Mouse (Mus musculus) brown adipose tissue, adult 24 weeks (tissue): Measurements from ENCODE around the gene Kl. TPM values are rescaled to one million over a fixed set of nuclear protein-coding genes. Genes with fewer than 3 reads are reported as not detected.

Experiments used
- H3K27ac ChIP-seq: fragments of 200-500 bp; replicated peaks from 2 replicates; pipeline ENCODE4 v1.5.1; 2012; ENCODE audit warnings: low read depth, mild to moderate bottlenecking, low read length
- H3K4me1 ChIP-seq: fragments of 200-500 bp; 2 replicates; pipeline ENCODE4 v1.6.1; 2012; ENCODE audit warnings: low read length, mixed read lengths; ENCODE audit not compliant: control insufficient read depth, insufficient read depth, insufficient read length
- H3K4me3 ChIP-seq: fragments of 200-500 bp; 2 replicates; pipeline ENCODE4 v1.5.1; 2012; ENCODE audit warnings: low read depth, mild to moderate bottlenecking, low read length, moderate library complexity; ENCODE audit not compliant: insufficient read depth
- polyA plus RNA-seq: library from polyadenylated mRNA; stranded (reverse); fragments of >200 nt; gene quantifications from 2 replicates; pipeline ENCODE4 v1.2.4, GENCODE M21; 2012; ENCODE audit not compliant: missing spikeins, insufficient read depth, insufficient read length

Kl gene
- polyA plus RNA-seq, 1 experiment = not detected

- H3K4me3 ChIP-seq = no peak overlapping the region
- no peaks in the 10 kb centered on the region for H3K4me1 ChIP-seq
- no peak overlapping the region for H3K27ac ChIP-seq
Measured at GRCm38 (mm10) chr5:150945576-150945975, 6.8 kb upstream of the Kl start.

GRCm38 (mm10) chr5:150949131-150949530, 3.3 kb upstream of the Kl start:
- no peak overlapping the region for H3K27ac ChIP-seq
- H3K4me1 ChIP-seq = no peaks in the 10 kb centered on the region; the same call in 1 of the 2 replicates
- no peak overlapping the region for H3K4me3 ChIP-seq

- H3K4me3 ChIP-seq = no peak overlapping the region
- no peaks in the 10 kb centered on the region; the same call in 1 of the 2 replicates for H3K4me1 ChIP-seq
- H3K27ac ChIP-seq = no peak overlapping the region
Measured at GRCm38 (mm10) chr5:150951325-150951724, 1.1 kb upstream of the Kl start.

DNA sequence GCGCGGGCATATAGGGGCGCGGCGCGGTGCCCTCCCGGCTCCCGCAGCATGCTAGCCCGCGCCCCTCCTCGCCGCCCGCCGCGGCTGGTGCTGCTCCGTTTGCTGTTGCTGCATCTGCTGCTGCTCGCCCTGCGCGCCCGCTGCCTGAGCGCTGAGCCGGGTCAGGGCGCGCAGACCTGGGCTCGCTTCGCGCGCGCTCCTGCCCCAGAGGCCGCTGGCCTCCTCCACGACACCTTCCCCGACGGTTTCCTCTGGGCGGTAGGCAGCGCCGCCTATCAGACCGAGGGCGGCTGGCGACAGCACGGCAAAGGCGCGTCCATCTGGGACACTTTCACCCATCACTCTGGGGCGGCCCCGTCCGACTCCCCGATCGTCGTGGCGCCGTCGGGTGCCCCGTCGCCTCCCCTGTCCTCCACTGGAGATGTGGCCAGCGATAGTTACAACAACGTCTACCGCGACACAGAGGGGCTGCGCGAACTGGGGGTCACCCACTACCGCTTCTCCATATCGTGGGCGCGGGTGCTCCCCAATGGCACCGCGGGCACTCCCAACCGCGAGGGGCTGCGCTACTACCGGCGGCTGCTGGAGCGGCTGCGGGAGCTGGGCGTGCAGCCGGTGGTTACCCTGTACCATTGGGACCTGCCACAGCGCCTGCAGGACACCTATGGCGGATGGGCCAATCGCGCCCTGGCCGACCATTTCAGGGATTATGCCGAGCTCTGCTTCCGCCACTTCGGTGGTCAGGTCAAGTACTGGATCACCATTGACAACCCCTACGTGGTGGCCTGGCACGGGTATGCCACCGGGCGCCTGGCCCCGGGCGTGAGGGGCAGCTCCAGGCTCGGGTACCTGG, 488 bp downstream of the Kl start:
- no peak overlapping the region for H3K27ac ChIP-seq
- no peaks in the 10 kb centered on the region; the same call in 1 of the 2 replicates for H3K4me1 ChIP-seq
- peak overlapping the region; percentile 45 for H3K4me3 ChIP-seq

DNA sequence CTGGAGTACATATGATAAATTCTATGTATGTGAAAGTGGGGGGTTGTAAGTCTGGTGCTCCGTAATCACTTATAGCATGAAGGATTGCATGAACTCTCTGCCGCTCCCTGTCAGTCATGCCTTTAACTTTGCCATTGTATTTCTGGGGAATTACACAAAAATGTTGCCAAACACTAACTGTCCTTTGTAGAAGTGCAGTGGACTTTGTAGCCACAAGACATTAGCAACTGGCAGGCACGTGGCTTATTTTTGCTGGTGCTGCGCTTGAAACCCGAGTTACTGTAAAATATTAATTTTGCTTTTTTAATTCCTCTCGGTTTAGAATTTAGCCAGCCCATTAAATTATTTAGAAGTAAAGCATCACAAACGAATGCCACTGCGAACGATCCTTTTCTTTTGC, 2.4 kb downstream of the Kl start:
- Histone ChIP-seq H3K4me3 (no peak overlapping the region), H3K27ac (no peak overlapping the region), H3K4me1 (no peaks in the 10 kb centered on the region; the same call in 1 of the 2 replicates)

GRCm38 (mm10) chr5:150959861-150960260, 7.5 kb downstream of the Kl start:
- H3K4me3 ChIP-seq = no peak overlapping the region

DNA sequence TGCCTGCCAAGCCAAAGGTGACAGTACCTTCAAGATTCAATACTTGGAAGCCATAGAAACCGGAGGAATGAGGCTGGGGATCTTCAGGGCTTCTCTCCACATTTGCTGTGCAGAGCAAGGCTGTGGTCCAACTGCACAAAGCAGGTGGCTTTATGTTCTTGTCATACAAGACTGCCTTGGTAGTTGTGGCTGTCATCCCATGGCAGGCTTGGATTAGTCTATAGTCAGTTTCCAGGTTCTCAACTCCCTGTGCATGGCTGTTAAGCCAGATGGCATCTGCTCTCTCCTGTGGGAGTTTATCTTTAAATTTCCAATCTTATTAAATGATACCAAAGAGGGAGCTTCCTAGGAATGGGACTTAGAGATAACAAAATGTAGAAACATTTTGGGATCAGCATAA, 9.2 kb downstream of the Kl start:
- Histone ChIP-seq H3K4me1 (no peaks in the 10 kb centered on the region), H3K4me3 (no peak overlapping the region), H3K27ac (no peak overlapping the region)

More at GRCm38 (mm10) chr5:150959861-150960260, 7.5 kb downstream of the Kl start:
- H3K27ac ChIP-seq = no peak overlapping the region
- no peaks in the 10 kb centered on the region for H3K4me1 ChIP-seq

DNA sequence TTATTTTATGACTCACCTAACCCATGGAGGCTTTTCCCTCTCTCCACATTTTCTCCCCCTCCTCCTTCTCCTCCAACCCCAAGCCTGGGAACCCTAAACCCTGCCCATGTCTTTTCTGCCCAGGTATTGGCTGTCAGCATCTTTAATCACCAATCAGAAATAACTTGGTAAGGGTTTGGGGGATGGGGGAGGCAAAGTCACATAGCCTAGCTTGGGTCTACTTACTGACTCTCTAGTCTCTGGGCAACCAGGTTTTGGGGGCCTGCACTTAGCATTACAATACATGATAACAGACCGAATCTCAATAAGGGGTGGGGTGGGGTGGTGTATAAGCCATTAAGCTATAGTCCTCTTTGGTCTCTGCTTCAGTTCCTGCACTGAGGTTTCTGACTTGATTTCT, 10.3 kb downstream of the Kl start:
- Histone ChIP-seq H3K4me1 (no peaks in the 10 kb centered on the region), H3K27ac (no peak overlapping the region), H3K4me3 (no peak overlapping the region)

DNA sequence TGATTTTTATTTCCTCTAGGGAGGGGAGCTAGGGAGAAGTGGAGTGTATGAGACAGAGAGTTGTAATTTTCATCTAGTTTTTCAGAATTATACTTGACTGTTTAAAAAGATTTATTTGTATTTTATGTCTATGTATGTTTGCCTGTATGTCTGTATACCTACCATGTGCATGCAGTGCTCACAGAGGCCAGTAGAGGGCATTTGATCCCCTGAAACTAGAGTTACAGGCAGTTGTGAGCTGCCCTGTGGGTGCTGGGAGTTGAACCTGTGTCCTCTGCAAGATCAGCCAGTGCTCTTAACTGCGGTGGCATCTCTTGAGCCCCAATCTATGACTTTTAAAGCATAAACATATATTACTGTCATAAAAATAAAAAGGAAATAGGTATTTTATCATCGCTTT, 15.5 kb downstream of the Kl start:
- Histone ChIP-seq H3K4me3 (no peak overlapping the region), H3K27ac (no peak overlapping the region), H3K4me1 (no peaks in the 10 kb centered on the region)

GRCm38 (mm10) chr5:150970551-150970950, 18.1 kb downstream of the Kl start:
- Histone ChIP-seq H3K4me3 (no peak overlapping the region), H3K4me1 (no peaks in the 10 kb centered on the region), H3K27ac (no peak overlapping the region)

GRCm38 (mm10) chr5:150971126-150971525, 18.7 kb downstream of the Kl start:
- H3K4me3 ChIP-seq = no peak overlapping the region
- no peak overlapping the region for H3K27ac ChIP-seq
- no peaks in the 10 kb centered on the region for H3K4me1 ChIP-seq

DNA sequence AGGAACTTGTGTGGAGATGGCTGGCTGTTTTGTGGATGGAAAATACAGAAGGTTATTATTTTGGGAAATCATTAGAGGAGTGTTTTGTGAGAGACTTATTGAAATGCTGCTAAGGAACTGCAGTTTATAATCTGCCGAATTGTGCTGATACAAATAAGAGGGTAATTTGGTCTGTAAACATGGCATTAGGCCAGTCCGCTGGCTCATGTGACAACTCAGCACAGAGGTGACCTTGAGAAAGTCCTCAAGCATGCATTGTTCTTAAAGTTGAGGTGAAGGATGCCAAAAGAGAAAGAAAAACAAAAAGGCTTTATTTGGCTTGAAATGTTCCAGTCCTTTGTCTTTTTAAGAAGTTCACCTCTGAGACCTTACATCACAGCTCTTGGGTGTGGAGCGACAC, 21.8 kb downstream of the Kl start:
- Histone ChIP-seq H3K4me3 (no peak overlapping the region), H3K4me1 (no peaks in the 10 kb centered on the region), H3K27ac (no peak overlapping the region)

GRCm38 (mm10) chr5:150977383-150977958, 25.1 kb downstream of the Kl start:
- H3K4me1 ChIP-seq = no peaks in the 10 kb centered on the region
- H3K27ac ChIP-seq = no peak overlapping the region
- no peak overlapping the region for H3K4me3 ChIP-seq

GRCm38 (mm10) chr5:150979341-150980136, 27.1 kb downstream of the Kl start:
- Histone ChIP-seq H3K4me1 (no peaks in the 10 kb centered on the region), H3K4me3 (no peak overlapping the region), H3K27ac (no peak overlapping the region)

DNA sequence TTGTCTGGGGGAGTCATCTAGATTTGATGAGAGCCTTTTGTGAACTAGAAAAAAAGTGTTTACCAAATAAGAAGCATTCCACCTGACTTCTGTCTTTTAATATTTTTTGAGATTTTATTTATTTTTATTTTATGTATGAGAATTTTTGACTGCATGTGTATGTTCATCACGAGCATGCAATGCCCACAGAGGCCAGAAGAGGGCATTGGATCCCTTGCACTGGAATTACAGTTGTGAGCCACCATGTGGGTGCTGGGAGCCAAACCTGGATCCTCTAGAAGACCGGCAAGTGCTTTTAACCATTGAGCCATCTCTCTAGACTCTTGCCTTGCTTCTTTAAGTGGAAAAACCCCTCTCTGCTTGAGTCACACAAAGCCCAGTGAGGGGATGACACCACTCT, 29.7 kb downstream of the Kl start:
- no peak overlapping the region for H3K27ac ChIP-seq
- H3K4me3 ChIP-seq = no peak overlapping the region
- no peaks in the 10 kb centered on the region for H3K4me1 ChIP-seq
